Mouse (Mus musculus) erythroid progenitor cell, adult 5-6 weeks (primary cell): ENCODE results near the gene Prrt1. TPM values are rescaled to one million over a fixed set of nuclear protein-coding genes. Genes with fewer than 3 reads are reported as not detected.

Source experiments
- ATAC-seq: replicated peaks from 2 replicates; pipeline ENCODE4 v1.8.0; 2016; ENCODE audit warnings: moderate number of reproducible peaks, mild to moderate bottlenecking, moderate TSS enrichment, inconsistent platforms; ENCODE audit not compliant: poor library complexity, low FRiP score, severe bottlenecking
- total RNA-seq, 2 experiments: library from RNA; stranded (forward) in 1 of 2; stranded (reverse) in 1 of 2; fragments of 150-400 nt in 1 of 2; fragments of 186-747, 209-891 nt in 1 of 2; gene quantifications; 2 replicates each; pipeline versions ENCODE4 v1.2.3 to v1.2.4; 2015 to 2017; ENCODE audit warnings: low replicate concordance in 2 of 2

Prrt1 gene
- total RNA-seq, 2 experiments from 2014 or later = not detected

- ATAC-seq = no peak
Observed at GRCm38 (mm10) chr17:34660259-34660820, 31.0 kb downstream of the Prrt1 start.

- no peak for ATAC-seq
Observed at GRCm38 (mm10) chr17:34661121-34661591, 31.8 kb downstream of the Prrt1 start.

GRCm38 (mm10) chr17:34662468-34662867 is 33.1 kb downstream of the Prrt1 start:
- ATAC-seq = no peak

- ATAC-seq = no peak
Observed at GRCm38 (mm10) chr17:34662978-34663377, 33.6 kb downstream of the Prrt1 start.

GRCm38 (mm10) chr17:34663558-34663957 is 34.2 kb downstream of the Prrt1 start:
- no peak for ATAC-seq

GRCm38 (mm10) chr17:34664472-34664871 is 35.1 kb downstream of the Prrt1 start:
- ATAC-seq = no peak

GRCm38 (mm10) chr17:34670235-34670634 is 40.9 kb downstream of the Prrt1 start, which contains the start of gene Tnxb:
Tnxb (plus strand) TSS chr17:34670535.
- no peak for ATAC-seq

GRCm38 (mm10) chr17:34671151-34672066 is 42.1 kb downstream of the Prrt1 start:
- no peak for ATAC-seq

- no peak for ATAC-seq
Observed at GRCm38 (mm10) chr17:34672246-34672792, 43.0 kb downstream of the Prrt1 start.

GRCm38 (mm10) chr17:34673139-34673538 is 43.8 kb downstream of the Prrt1 start:
- ATAC-seq = no peak

GRCm38 (mm10) chr17:34674524-34675204 is 45.3 kb downstream of the Prrt1 start:
- ATAC-seq = no peak

GRCm38 (mm10) chr17:34675205-34676092 is 46.1 kb downstream of the Prrt1 start:
- ATAC-seq = no peak

- ATAC-seq = no peak
Observed at GRCm38 (mm10) chr17:34676093-34676460, 46.7 kb downstream of the Prrt1 start.

GRCm38 (mm10) chr17:34676671-34677070 is 47.3 kb downstream of the Prrt1 start:
- ATAC-seq = no peak

GRCm38 (mm10) chr17:34680191-34680590 is 50.9 kb downstream of the Prrt1 start:
- ATAC-seq = no peak

GRCm38 (mm10) chr17:34680621-34681020 is 51.3 kb downstream of the Prrt1 start:
- ATAC-seq = no peak

- no peak for ATAC-seq
Observed at GRCm38 (mm10) chr17:34681132-34681571, 51.8 kb downstream of the Prrt1 start.

- ATAC-seq = no peak
Observed at GRCm38 (mm10) chr17:34681881-34682536, 52.7 kb downstream of the Prrt1 start.
